Mouse (Mus musculus): Measurements from ENCODE around the gene Tdrd9.
A peak's percentile ranks its signal among the peaks of the same experiment; 100 is the strongest.

Tdrd9 gene

DNA sequence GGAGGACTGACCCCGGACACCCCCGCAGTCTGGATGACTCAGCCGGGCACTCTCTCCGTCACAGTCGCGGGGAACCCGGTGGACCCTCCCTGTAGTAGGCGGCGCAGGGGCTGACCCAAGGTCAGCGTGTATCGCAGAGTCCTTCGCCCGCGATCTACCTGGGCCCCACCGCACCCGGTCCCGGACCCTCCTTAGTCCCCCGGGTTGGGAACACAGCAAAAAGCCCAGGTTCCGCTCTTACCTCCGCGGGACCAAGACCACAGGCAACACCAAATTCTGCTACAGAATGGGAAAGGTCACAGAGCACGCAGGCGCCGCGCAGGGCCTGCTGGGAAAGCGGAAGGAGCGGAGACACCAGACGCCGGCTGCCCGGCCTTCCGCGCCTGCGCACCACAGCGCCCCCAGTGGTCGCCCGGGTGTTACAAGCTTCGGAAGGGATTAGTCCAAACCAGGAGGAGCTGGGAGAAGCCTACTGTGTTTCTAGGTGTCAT lies 4.6 kb upstream of the Tdrd9 start, which contains the start of gene Atp5mpl:
Gene Atp5mpl, minus strand, starts transcription at position 295 of the 491 bp plus-strand sequence.
- peak; percentile 93 to 95 for DNase-seq

GRCm38 (mm10) chr12:111970085-111970484 lies 1.3 kb upstream of the Tdrd9 start:
- no peak for DNase-seq

DNA sequence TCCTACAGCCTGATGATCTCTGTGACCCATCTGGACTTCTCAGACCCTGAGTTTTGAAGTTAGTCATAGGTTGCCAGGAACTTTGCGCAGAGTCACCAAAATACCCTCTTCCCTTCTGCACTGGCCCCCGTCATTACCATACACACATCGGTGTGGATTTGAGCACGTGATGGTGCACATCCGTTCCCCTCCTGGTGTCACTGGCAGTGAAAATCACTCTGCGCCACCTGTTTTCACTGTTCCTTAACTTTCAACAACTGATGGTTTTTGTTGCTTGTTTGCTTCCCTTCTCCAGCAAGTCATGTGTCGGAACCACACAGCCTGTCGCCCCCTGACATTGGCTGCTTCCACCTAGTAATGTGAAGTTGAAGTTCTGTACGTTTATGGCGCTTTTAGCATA lies 1.1 kb downstream of the Tdrd9 start:
- no peak for DNase-seq

DNA sequence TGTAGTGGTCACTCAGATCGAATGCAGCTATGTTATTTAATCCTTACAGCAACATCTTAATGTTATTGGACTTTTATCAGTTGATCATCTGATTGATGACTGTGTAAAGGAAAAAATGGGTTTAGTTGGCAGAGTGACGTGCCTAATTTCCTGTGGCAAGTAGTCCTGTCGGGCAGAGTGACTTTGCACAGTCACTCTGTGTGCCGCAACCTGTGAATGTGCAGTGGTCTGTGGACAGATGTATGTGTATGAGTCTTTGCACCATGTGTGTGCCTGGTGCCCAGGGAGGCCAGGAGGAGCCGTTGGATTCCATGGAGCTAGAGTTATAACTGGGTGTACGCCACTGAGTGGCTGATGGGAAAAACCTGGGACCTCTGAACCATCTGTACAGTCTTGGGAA lies 3.2 kb downstream of the Tdrd9 start:
- no peak for DNase-seq

DNA sequence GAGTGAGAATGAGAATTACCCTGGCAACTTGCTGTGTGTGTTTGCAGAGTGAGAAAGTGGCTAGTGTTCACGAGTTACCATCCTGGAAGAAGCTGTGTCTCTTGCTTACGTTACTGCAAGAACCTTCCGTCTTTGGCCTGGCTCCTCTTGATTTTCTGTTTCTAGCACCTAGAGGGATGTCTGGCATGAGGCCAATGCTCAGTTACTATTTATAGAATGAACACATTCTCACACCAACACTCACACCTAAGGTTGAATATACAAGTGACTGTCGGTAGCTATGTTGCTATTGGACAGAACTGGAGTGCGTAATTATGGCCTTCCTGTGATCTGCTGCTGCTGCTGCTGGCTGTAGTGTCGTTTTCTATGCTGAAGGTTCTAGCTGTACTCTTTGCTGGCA lies 5.8 kb downstream of the Tdrd9 start:
- peak in 1 of 2 experiments; percentile 33 for DNase-seq

DNA sequence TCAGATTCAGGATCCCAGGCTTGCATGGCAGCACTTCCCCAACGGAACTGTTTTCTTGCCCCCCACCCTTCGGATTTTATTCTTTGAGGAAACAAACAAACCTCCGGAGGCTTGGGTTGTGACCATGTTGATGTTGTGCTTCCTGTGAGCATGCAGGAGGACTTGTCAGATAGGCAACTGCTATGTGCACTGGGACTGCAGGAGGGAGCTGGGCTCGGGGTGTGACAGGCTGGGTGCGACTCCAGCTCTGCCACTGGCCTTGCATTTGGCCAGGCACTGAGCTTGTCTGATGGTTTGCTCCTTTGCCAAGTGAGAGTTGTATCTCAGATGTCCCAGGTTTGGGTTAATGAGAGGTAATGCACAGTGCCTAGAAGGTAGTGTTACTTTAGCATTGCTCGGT lies 6.9 kb downstream of the Tdrd9 start:
- DNase-seq = no peak

DNA sequence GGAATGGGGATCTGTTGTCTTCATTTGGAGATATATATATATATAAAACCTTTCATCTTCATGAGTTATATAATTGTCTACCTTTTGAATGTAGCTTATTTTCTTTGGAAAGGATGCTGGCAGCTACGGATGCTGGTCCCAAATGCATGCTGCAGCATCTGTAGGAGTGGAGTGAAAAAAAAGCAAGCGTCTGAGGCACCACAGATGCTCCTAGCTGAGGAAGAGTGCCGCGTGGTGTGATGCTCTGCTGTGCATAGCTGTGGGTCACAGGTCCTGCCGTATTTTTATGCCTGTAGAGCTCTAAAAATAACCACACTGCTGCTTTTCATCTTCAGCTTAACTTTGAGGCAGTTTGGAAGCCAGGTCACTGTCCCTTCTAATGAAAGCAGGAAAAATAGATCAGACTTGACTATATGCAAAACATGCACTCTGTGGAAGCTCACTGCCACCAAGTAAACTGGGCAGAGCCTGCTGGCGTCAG lies 9.6 kb downstream of the Tdrd9 start, which contains the start of gene Rd3l:
Gene Rd3l, minus strand, starts transcription at position 431 of the 481 bp plus-strand sequence.
- DNase-seq = no peak

GRCm38 (mm10) chr12:111981831-111982230 lies 10.5 kb downstream of the Tdrd9 start:
- no peak for DNase-seq

- no peak for DNase-seq
These were observed 11.8 kb downstream of the Tdrd9 start for GRCm38 (mm10) chr12:111983165-111983564.

GRCm38 (mm10) chr12:111986756-111987155 lies 15.4 kb downstream of the Tdrd9 start:
- DNase-seq = no peak

GRCm38 (mm10) chr12:111992626-111993025 lies 21.3 kb downstream of the Tdrd9 start:
- no peak for DNase-seq

DNA sequence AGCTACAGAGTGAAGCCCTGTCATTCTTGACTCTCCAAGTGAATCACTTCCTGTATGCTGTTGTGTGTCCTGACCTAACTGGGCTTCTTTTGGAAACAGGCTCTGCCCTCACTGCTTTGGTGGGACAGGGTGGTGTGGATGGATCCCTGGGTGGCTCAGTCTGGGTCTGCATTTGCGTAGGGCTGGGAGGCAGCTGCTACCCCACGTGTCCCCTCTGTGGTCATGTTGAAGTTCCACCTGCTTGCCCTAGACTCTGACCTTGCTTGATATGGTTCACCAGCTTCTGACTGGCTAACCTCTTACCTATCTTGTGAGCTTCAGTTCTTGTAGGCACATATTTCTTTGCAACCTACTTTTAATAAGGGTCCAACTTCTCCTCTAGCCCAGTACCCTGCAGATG lies 23.8 kb downstream of the Tdrd9 start:
- no peak for DNase-seq

GRCm38 (mm10) chr12:111999735-112000134 lies 28.4 kb downstream of the Tdrd9 start:
- DNase-seq = no peak

- peak; percentile 39 to 53 for DNase-seq
These were observed 29.9 kb downstream of the Tdrd9 start for GRCm38 (mm10) chr12:112001223-112001622.

GRCm38 (mm10) chr12:112012511-112013270 lies 41.3 kb downstream of the Tdrd9 start:
- no peak for DNase-seq

DNA sequence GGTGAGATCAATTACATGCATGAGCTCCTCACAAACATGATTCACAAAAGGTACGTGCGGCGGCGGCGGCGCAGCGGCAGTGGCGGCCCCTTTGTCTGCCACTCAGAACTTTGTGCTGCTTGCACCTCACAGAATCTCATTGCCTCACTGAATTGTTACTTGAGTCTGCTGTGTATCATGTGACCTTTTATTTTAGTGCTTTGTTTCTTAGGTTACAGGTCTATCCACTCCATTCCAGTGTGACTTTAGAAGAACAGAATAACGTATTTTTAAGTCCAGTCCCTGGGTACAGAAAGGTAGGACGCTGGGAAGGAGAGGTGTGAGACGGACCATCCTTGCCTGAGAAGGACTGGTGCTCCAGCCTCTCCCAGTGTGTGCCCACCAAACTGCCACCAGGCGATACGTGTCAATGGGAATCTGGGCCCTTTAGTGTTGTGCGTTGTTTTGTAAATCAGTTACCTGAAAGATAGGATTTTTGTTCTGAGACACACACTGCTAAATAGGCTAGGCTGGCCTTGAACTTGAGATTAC lies 42.0 kb downstream of the Tdrd9 start:
- DNase-seq = no peak

- DNase-seq = no peak
These were observed 45.0 kb downstream of the Tdrd9 start for GRCm38 (mm10) chr12:112016346-112016745.

GRCm38 (mm10) chr12:112023306-112023705 lies 51.9 kb downstream of the Tdrd9 start:
- no peak for DNase-seq

DNA sequence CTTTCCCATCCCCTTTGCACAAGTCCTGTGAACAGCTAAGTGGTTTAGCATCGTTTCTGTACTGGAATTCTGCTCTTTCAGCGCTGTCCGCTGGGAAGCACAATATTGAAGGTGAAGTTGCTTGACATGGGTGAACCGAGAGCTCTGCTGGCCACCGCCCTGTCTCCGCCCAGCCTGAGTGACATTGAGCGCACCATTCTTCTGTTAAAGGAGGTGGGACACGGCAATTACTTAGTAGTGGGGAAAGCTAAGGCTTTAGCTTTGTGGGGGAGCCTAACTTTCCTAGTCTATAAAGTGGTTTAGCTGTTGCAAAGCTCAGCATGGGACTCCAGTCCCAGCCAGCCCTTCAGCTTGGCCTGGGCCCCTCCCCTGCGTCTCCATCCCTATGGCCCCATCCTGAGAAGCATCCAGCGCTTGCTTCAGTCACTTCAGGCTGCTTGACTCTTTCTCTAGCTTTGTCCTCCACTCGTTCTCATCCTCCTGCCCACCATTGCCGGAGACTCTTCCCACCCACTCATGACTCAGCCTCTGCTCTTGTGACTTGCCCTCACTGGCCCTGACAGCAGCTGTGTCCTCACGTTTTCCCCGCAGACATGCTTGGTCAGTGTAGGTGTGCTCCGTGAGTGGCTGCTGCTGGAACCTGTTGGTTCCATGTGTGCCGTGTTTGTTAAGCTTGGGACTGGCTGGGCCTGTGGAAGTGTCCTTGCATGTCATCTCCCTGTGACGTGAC lies 53.4 kb downstream of the Tdrd9 start:
- DNase-seq = no peak

GRCm38 (mm10) chr12:112025457-112025856 lies 54.1 kb downstream of the Tdrd9 start:
- no peak for DNase-seq

GRCm38 (mm10) chr12:112025907-112026645 lies 54.7 kb downstream of the Tdrd9 start:
- DNase-seq = no peak

DNA sequence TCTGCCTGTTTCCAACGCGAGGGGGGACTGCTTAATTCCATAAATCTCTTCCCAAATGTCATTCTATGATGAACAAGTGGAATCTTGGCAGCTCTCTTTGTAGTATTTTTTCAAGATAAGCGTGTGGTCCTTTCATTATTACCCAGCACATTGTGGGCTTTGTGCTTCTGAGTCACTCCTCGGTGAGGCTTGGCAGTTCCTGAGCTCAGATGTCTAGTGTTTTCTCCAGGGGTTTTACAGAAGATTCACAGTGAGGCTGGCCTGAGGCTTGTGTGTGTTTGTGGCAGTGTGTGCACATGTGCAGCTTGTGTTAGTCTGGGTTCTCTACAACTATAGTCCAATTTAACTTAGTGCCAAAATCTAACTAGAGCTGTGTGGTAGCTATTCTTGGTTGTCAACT lies 56.0 kb downstream of the Tdrd9 start:
- DNase-seq = no peak

All from lung, adult 18-20 months (tissue).